Mouse (Mus musculus): ENCODE measurements at regions not wholly inside any gene's neighbourhood (a gene's known extent, or its start where the extent isn't known, plus 50 kb on each side); places are given as distances from the start of the nearest gene placed in this dataset.

- TF ChIP-seq CTCF (conservative IDR thresholded peaks at IDR 0.05; ENCODE audit: low read length) (peak; percentile 71), POU5F1 (IDR thresholded peaks at IDR 0.05; ENCODE audit: borderline replicate concordance, low read length) (no peak), NANOG (IDR thresholded peaks at IDR 0.05; ENCODE audit: borderline replicate concordance, low read length) (no peak)
Observed at GRCm38 (mm10) chr15:56856057-56856456, 621.4 kb downstream of the Slc22a22 start.

Measured in E14TG2a.4 (cell line).